Mouse (Mus musculus) erythroblast, embryonic 14.5 days (primary cell): Measurements from ENCODE around the gene Mgat4c.

Source experiments
- GATA1 ChIP-seq: IDR thresholded peaks from 2 replicates; pipeline ENCODE4 v1.6.1; 2012; ENCODE audit warnings: low read length, inconsistent platforms, mixed read lengths
- TAL1 ChIP-seq: IDR thresholded peaks from 3 replicates; pipeline ENCODE4 v1.6.1; 2012; ENCODE audit warnings: low read length, inconsistent platforms, mixed read lengths

GRCm38 (mm10) chr10:102155853-102156252, 474.6 kb downstream of the Mgat4c start:
- TF ChIP-seq GATA1 (no peak), TAL1 (no peak)
